Mouse (Mus musculus) MEL (cell line): ENCODE results near the gene Zfp507. TPM values are rescaled to one million over a fixed set of nuclear protein-coding genes. Genes with fewer than 3 reads are reported as not detected.
A peak's percentile ranks its signal among the peaks of the same experiment; 100 is the strongest.

Experiments
- DNase-seq: peaks from one replicate; pipeline ENCODE4 v3.0.0; 2011; ENCODE audit warnings: low read depth, low spot score
- H3K27ac ChIP-seq: 2 replicates; pipeline ENCODE4 v1.5.1; 2012; ENCODE audit warnings: low read depth, mild to moderate bottlenecking, control low read depth, low read length, moderate library complexity; ENCODE audit not compliant: control insufficient read depth
- H3K27me3 ChIP-seq, 2 experiments: fragments of 150-350 bp in 1 of 2; sonication (generic) in 1 of 2; 2 replicates each; pipeline ENCODE4 v1.6.1; 2012; ENCODE audit warnings: low read length in 2 of 2, mild to moderate bottlenecking in 2 of 2, improper control_type of control experiment in 1 of 2, moderate library complexity in 1 of 2; ENCODE audit not compliant: insufficient read depth in 2 of 2, control insufficient read depth in 1 of 2
- H3K36me3 ChIP-seq, 2 experiments: 2 replicates each; pipeline ENCODE4 v1.6.1; 2012 to 2014; ENCODE audit warnings: low read length in 2 of 2, improper control_type of control experiment in 1 of 2, inconsistent platforms in 1 of 2, mild to moderate bottlenecking in 1 of 2; ENCODE audit not compliant: insufficient read depth in 2 of 2, control insufficient read depth in 1 of 2
- H3K4me1 ChIP-seq, 2 experiments: fragments of 150-350 bp in 1 of 2; sonication (generic) in 1 of 2; 2 replicates each; pipeline ENCODE4 v1.6.1; 2012; ENCODE audit warnings: low read length in 2 of 2, improper control_type of control experiment in 1 of 2, mild to moderate bottlenecking in 1 of 2; ENCODE audit not compliant: insufficient read depth in 2 of 2, control insufficient read depth in 1 of 2
- H3K4me3 ChIP-seq, 2 experiments: fragments of 150-350 bp in 1 of 2; sonication (generic) in 1 of 2; 2 replicates each; pipeline ENCODE4 v1.5.1; 2012; ENCODE audit warnings: low read depth in 2 of 2, low read length in 2 of 2, mild to moderate bottlenecking in 2 of 2, moderate library complexity in 2 of 2, control low read depth in 1 of 2, improper control_type of control experiment in 1 of 2; ENCODE audit not compliant: control insufficient read depth in 1 of 2, insufficient read depth in 1 of 2
- H3K79me2 ChIP-seq: 2 replicates; pipeline ENCODE4 v1.6.1; 2012; ENCODE audit warnings: mild to moderate bottlenecking, low read length, moderate library complexity; ENCODE audit not compliant: control insufficient read depth, poor library complexity, insufficient read depth
- H3K9ac ChIP-seq: 2 replicates; pipeline ENCODE4 v1.6.1; 2012; ENCODE audit warnings: low read depth, mild to moderate bottlenecking, control low read depth, low read length, moderate library complexity; ENCODE audit not compliant: control insufficient read depth, poor library complexity, severe bottlenecking
- H3K9me3 ChIP-seq: fragments of 150-350 bp; sonication (generic); replicated peaks from 2 replicates; pipeline ENCODE4 v1.6.1; 2012; ENCODE audit warnings: mild to moderate bottlenecking, low read length, improper control_type of control experiment, moderate library complexity; ENCODE audit not compliant: insufficient read depth
- CTCF ChIP-seq, 3 experiments: IDR thresholded peaks in 2 of 3; conservative IDR thresholded peaks in 1 of 3; 2 replicates each; pipeline ENCODE4 v1.5.1; 2011 to 2012; ENCODE audit warnings: low read length in 3 of 3, low read depth in 2 of 3, mild to moderate bottlenecking in 2 of 3, improper control_type of control experiment in 1 of 3, inconsistent platforms in 1 of 3, mixed read lengths in 1 of 3, moderate library complexity in 1 of 3; ENCODE audit not compliant: control insufficient read depth in 1 of 3, insufficient read depth in 1 of 3, poor library complexity in 1 of 3, severe bottlenecking in 1 of 3
- GABPA ChIP-seq: IDR thresholded peaks from 2 replicates; pipeline ENCODE4 v1.6.1; 2012; ENCODE audit warnings: low read depth, mild to moderate bottlenecking, inconsistent platforms, low read length, improper control_type of control experiment, moderate library complexity
- GATA1 ChIP-seq: IDR thresholded peaks from 2 replicates; pipeline ENCODE4 v1.6.1; 2011; ENCODE audit warnings: low read depth, low read length, improper control_type of control experiment
- KAT2A ChIP-seq: conservative IDR thresholded peaks from 2 replicates; pipeline ENCODE4 v1.6.1; 2012; ENCODE audit warnings: low read depth, low read length, improper control_type of control experiment, inconsistent platforms
- MAX ChIP-seq: IDR thresholded peaks from 2 replicates; pipeline ENCODE4 v1.6.1; 2011; ENCODE audit warnings: low read length, improper control_type of control experiment
- MAZ ChIP-seq: IDR thresholded peaks from 2 replicates; pipeline ENCODE4 v1.6.1; 2012; ENCODE audit warnings: low read depth, mild to moderate bottlenecking, inconsistent platforms, low read length, improper control_type of control experiment
- MEF2A ChIP-seq: IDR thresholded peaks from 2 replicates; pipeline ENCODE4 v1.6.1; 2014; ENCODE audit warnings: low read depth, mild to moderate bottlenecking, inconsistent platforms, low read length, improper control_type of control experiment; ENCODE audit not compliant: poor library complexity, insufficient replicate concordance, severe bottlenecking; ENCODE audit errors: extremely low read depth
- MYB ChIP-seq: IDR thresholded peaks from 2 replicates; pipeline ENCODE4 v1.6.1; 2011; ENCODE audit warnings: mild to moderate bottlenecking, low read depth, low read length, improper control_type of control experiment
- RAD21 ChIP-seq: IDR thresholded peaks from 2 replicates; pipeline ENCODE4 v1.6.1; 2011; ENCODE audit warnings: mild to moderate bottlenecking, low read depth, low read length, improper control_type of control experiment
- RCOR1 ChIP-seq: IDR thresholded peaks from 2 replicates; pipeline ENCODE4 v1.6.1; 2012; ENCODE audit warnings: low read depth, mild to moderate bottlenecking, inconsistent platforms, low read length, improper control_type of control experiment
- SMC3 ChIP-seq: IDR thresholded peaks from 2 replicates; pipeline ENCODE4 v1.6.1; 2011; ENCODE audit warnings: low read depth, low read length, improper control_type of control experiment
- TBP ChIP-seq: IDR thresholded peaks from 2 replicates; pipeline ENCODE4 v1.8.0; 2011; ENCODE audit warnings: low read depth, low read length, improper control_type of control experiment
- UBTF ChIP-seq: IDR thresholded peaks from 2 replicates; pipeline ENCODE4 v1.6.1; 2012; ENCODE audit warnings: low read depth, mild to moderate bottlenecking, inconsistent platforms, low read length, improper control_type of control experiment, moderate library complexity, borderline replicate concordance; ENCODE audit not compliant: insufficient read depth
- USF1 ChIP-seq: IDR thresholded peaks from 2 replicates; pipeline ENCODE4 v1.6.1; 2014; ENCODE audit warnings: low read depth, mild to moderate bottlenecking, inconsistent platforms, low read length, improper control_type of control experiment, moderate library complexity
- ZNF384 ChIP-seq: IDR thresholded peaks from 2 replicates; pipeline ENCODE4 v1.6.1; 2012; ENCODE audit warnings: low read depth, mild to moderate bottlenecking, inconsistent platforms, low read length, improper control_type of control experiment
- polyA plus RNA-seq, 2 experiments: library from polyadenylated mRNA; stranded (reverse) in 1 of 2; unstranded in 1 of 2; fragments of >175 nt in 1 of 2; fragments of >200 nt in 1 of 2; gene quantifications; 2 replicates each; pipeline versions ENCODE4 v1.2.1 to v1.2.4; 2012; ENCODE audit warnings: low replicate concordance in 2 of 2, low read depth in 1 of 2; ENCODE audit not compliant: insufficient read length in 2 of 2, insufficient read depth in 1 of 2, missing spikeins in 1 of 2
- total RNA-seq: library from RNA; depleted of rRNA; stranded (reverse); fragments of 300-350 nt; gene quantifications from 2 replicates; pipeline ENCODE4 v1.2.3, GENCODE M21; 2012

Gene Zfp507
- total and polyA plus RNA-seq, 3 experiments = 16.4 to 67.2 (median 17.7) TPM

DNA sequence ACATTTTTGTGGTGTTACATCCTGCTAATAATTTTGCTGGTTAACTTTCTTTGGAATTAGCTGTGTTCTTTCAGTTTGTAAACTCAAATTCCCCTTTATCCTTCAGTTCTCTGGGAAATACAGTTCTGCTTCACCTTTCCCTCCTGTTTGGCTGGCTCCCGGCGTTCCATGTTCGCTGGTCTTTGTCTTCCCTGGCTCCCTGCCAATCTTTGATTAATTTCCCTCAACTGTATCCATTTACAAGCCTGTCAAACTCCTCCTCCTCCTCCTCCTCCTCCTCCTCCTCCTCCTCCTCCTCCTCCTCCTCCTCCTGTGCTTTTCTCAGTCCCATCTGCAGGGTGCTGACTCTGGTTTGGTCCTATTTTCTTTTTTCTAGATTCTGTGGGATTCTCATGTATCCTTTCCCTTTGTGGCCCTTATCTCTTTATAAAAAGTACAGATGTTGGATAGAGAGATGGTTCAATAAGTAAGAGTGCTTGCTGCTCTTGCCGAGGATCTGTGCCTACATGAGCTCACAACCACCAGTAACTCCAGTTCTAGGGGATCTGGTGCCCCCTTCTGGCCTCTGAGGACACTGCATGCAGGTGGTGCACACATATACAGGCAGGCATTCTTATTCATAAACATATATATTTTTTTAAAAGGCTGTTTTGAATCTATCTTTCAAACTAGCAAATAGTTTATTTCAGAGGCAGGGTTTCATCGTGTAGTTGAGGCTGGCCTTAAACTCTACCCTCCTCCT is 62.1 kb downstream of the Zfp507 start:
- H3K27ac ChIP-seq = no peak overlapping the region
- DNase-seq = peak; percentile 65
- H3K36me3 ChIP-seq = no peaks in the 10 kb centered on the region
- H3K4me1 ChIP-seq = no peaks in the 10 kb centered on the region
- H3K27me3 ChIP-seq = no peaks in the 10 kb centered on the region
- TF ChIP-seq MAZ (no peak), TBP (no peak), RAD21 (peak; percentile 39), UBTF (no peak), CTCF (IDR thresholded peaks at IDR 0.05 in 2 of 3, conservative IDR thresholded peaks at IDR 0.05 in 1 of 3; ENCODE audit: control insufficient read depth in 1 of 3, insufficient read depth in 1 of 3, low read depth in 2 of 3, low read length in 3 of 3, poor library complexity in 1 of 3, severe bottlenecking in 1 of 3) (peak; percentile 65 to 68 (median 66)), SMC3 (peak; percentile 41)
- no peaks in the 10 kb centered on the region for H3K9me3 ChIP-seq
- no peak overlapping the region for H3K4me3 ChIP-seq
- H3K79me2 ChIP-seq = no peaks in the 10 kb centered on the region
- no peak overlapping the region for H3K9ac ChIP-seq

GRCm38 (mm10) chr7:35738871-35739270 is 63.9 kb downstream of the Zfp507 start:
- no peak overlapping the region for H3K4me3 ChIP-seq
- H3K36me3 ChIP-seq = no peaks in the 10 kb centered on the region
- H3K27me3 ChIP-seq = no peaks in the 10 kb centered on the region
- H3K9me3 ChIP-seq = no peaks in the 10 kb centered on the region
- TF ChIP-seq USF1 (no peak), GATA1 (no peak), RAD21 (no peak), MYB (no peak), KAT2A (no peak), GABPA (no peak), RCOR1 (no peak), ZNF384 (no peak), MEF2A (no peak), MAX (no peak)
- H3K27ac ChIP-seq = no peak overlapping the region
- no peak for DNase-seq
- H3K79me2 ChIP-seq = no peaks in the 10 kb centered on the region
- no peak overlapping the region for H3K9ac ChIP-seq
- no peaks in the 10 kb centered on the region for H3K4me1 ChIP-seq
